Mouse (Mus musculus) liver, adult 2 months (tissue): ENCODE measurements at regions not wholly inside any gene's neighbourhood (a gene's known extent, or its start where the extent isn't known, plus 50 kb on each side); places are given as distances from the start of the nearest gene placed in this dataset.

Experiments used
- CTCF ChIP-seq: fragments of 200-500 bp; IDR thresholded peaks from 2 replicates; pipeline ENCODE4 v1.5.1; 2011; ENCODE audit warnings: low read depth, low read length, control low read depth
- POLR2A ChIP-seq: fragments of 200-500 bp; IDR thresholded peaks from 2 replicates; pipeline ENCODE4 v1.6.1; 2011; ENCODE audit warnings: low read length, control low read depth; ENCODE audit not compliant: insufficient read depth; ENCODE audit errors: extremely low read depth

GRCm38 (mm10) chr5:119299311-119299710 lies 371.2 kb upstream of the Tbx3 start:
- TF ChIP-seq CTCF (no peak), POLR2A (no peak)
